Mouse (Mus musculus) kidney, adult 2 months (tissue): ENCODE results near the gene Kcnmb4.

ENCODE experiments used
- CTCF ChIP-seq: fragments of 200-500 bp; conservative IDR thresholded peaks from 2 replicates; pipeline ENCODE4 v1.5.1; 2011; ENCODE audit warnings: low read depth, mild to moderate bottlenecking, control low read depth, low read length, moderate library complexity, mixed read lengths; ENCODE audit not compliant: insufficient read depth, insufficient read length
- POLR2A ChIP-seq: fragments of 200-500 bp; IDR thresholded peaks from one replicate; pipeline ENCODE4 v1.6.1; 2011; ENCODE audit warnings: low read depth, low read length, control low read depth

DNA sequence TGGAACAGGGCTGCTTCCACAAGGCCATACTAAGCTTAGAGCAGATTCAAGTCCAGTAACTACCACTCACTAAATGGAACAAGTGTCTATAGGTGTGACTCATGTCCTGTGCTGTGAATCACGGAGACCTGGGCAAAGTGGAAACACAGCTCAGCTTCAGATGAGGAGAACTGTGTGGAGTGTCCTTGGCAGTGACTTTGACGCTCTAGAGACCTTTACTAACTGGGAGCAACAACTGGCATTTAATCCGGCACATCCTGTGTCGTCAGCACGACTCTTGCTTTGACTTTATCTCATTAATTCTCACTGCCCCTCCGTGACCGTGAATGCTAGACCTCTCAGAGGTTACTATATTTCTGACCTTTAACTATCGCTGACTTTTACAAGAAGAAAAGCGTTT lies 62.9 kb downstream of the Kcnmb4 start:
- TF ChIP-seq POLR2A, result no peak
- TF ChIP-seq CTCF, result no peak
